Mouse (Mus musculus) forebrain, postnatal 0 days (tissue): ENCODE measurements around the gene Mgll. TPM values are rescaled to one million over a fixed set of nuclear protein-coding genes. Genes with fewer than 3 reads are reported as not detected.

ENCODE experiments used
- ATAC-seq: fragments of 200-750 bp; cut with Nextera tagmentation; 2 replicates; pipeline ENCODE4 v1.8.0; 2017; ENCODE audit warnings: mild to moderate bottlenecking, moderate library complexity
- DNase-seq: peaks from one replicate; pipeline ENCODE4 v3.0.0-alpha.2; 2015
- H3K27ac ChIP-seq: fragments of 300-500 bp; sonication (generic); 2 replicates; pipeline ENCODE4 v1.5.1; 2014; ENCODE audit warnings: low read depth, mild to moderate bottlenecking, antibody characterized with exemption, low read length, moderate library complexity, mixed read lengths
- H3K27me3 ChIP-seq: fragments of 300-500 bp; sonication (generic); 2 replicates; pipeline ENCODE4 v1.6.1; 2014; ENCODE audit warnings: mild to moderate bottlenecking, low read length, mixed read lengths; ENCODE audit not compliant: insufficient read depth
- H3K36me3 ChIP-seq: fragments of 300-500 bp; sonication (generic); 2 replicates; pipeline ENCODE4 v1.6.1; 2014; ENCODE audit warnings: mild to moderate bottlenecking, moderate library complexity; ENCODE audit not compliant: insufficient read depth
- H3K4me1 ChIP-seq: fragments of 300-500 bp; sonication (generic); 2 replicates; pipeline ENCODE4 v1.6.1; 2014; ENCODE audit warnings: antibody characterized with exemption; ENCODE audit not compliant: insufficient read depth
- H3K4me2 ChIP-seq: fragments of 300-500 bp; sonication (generic); 2 replicates; pipeline ENCODE4 v1.6.1; 2014; ENCODE audit warnings: low read depth, mild to moderate bottlenecking, moderate library complexity
- H3K4me3 ChIP-seq: fragments of 300-500 bp; sonication (generic); 2 replicates; pipeline ENCODE4 v1.5.1; 2014; ENCODE audit warnings: low read depth, low read length, mixed read lengths
- H3K9ac ChIP-seq: fragments of 300-500 bp; sonication (generic); 2 replicates; pipeline ENCODE4 v1.6.1; 2014; ENCODE audit warnings: mild to moderate bottlenecking
- H3K9me3 ChIP-seq: fragments of 300-500 bp; sonication (generic); 2 replicates; pipeline ENCODE4 v1.6.1; 2016; ENCODE audit warnings: low read length
- CTCF ChIP-seq: sonication (generic); IDR thresholded peaks from 2 replicates; pipeline ENCODE4 v1.5.1; 2016; ENCODE audit warnings: antibody characterized with exemption, control low read depth, low read depth
- WGBS: fragments of 180-500 bp; shearing (Covaris S2); extraction: QIAGEN DNeasy Blood & Tissue Kit; methylation state at CpG from one replicate; pipeline ENCODE4 v1.1.7; 2014; 5-methylcytosine and 5-hydroxymethylcytosine counted together
- polyA plus RNA-seq: library from polyadenylated mRNA; unstranded; fragments of >200 nt; fragmentation: Nextera tagmentation; extraction: Ambion mirVana; gene quantifications from 2 replicates; pipeline ENCODE4 v1.2.1, GENCODE M21; 2015
- total RNA-seq: library from RNA; depleted of rRNA; stranded (reverse); fragments of >200 nt; gene quantifications from 2 replicates; pipeline ENCODE4 v1.2.3, GENCODE M21; 2014

The Mgll gene
- total and polyA plus RNA-seq, 2 experiments from 2014 or later = 35.1 to 60.7 TPM

DNA sequence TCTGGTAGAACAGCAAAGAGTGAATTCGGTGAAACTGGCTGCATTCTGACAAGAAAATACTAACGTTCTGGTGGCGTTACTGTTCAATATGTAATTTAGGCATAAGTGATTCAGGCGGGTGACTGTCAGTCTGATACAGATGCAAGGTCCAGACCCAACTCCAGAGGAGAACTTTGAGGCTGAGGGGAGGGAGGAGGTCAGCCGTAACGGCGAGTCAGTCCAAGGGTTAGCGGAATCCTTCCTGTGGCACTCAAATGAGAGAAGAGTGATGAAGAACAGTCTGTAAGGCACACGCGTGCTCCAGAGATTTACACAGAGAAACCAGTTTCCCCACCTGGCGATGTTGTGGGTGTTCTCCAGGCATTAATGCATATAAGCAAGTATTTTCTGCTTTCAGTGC lies 36.0 kb upstream of the Mgll start:
- Histone ChIP-seq H3K36me3 (no peaks in the 10 kb centered on the region), H3K4me1 (no peaks in the 10 kb centered on the region), H3K9me3 (no peaks in the 10 kb centered on the region), H3K27ac (no peak overlapping the region), H3K4me3 (no peak overlapping the region), H3K9ac (no peak overlapping the region), H3K27me3 (no peaks in the 10 kb centered on the region), H3K4me2 (no peak overlapping the region)
- no peak for DNase-seq
- no peak for ATAC-seq
- no peak for TF ChIP-seq CTCF
- WGBS = 88% methylated on average over 11 of the region's 11 CpGs

- Histone ChIP-seq H3K36me3 (no peaks in the 10 kb centered on the region), H3K9ac (no peak overlapping the region), H3K4me2 (no peak overlapping the region), H3K4me3 (no peak overlapping the region), H3K4me1 (no peaks in the 10 kb centered on the region), H3K27ac (no peak overlapping the region), H3K27me3 (no peaks in the 10 kb centered on the region), H3K9me3 (no peaks in the 10 kb centered on the region)
- TF ChIP-seq CTCF = no peak
- DNase-seq (no peak), ATAC-seq (no peak)
- 60% methylated on average over 3 of the region's 3 CpGs for WGBS
Observed at GRCm38 (mm10) chr6:88688712-88689111, 35.5 kb upstream of the Mgll start.

GRCm38 (mm10) chr6:88690211-88690610 lies 34.0 kb upstream of the Mgll start:
- no peak for TF ChIP-seq CTCF
- no peaks in the 10 kb centered on the region for H3K4me1 ChIP-seq
- no peak overlapping the region for H3K27ac ChIP-seq
- H3K36me3 ChIP-seq = no peaks in the 10 kb centered on the region
- H3K27me3 ChIP-seq = no peaks in the 10 kb centered on the region
- H3K9ac ChIP-seq = no peak overlapping the region
- DNase-seq = no peak
- H3K4me2 ChIP-seq = no peak overlapping the region
- no peaks in the 10 kb centered on the region for H3K9me3 ChIP-seq
- WGBS = 73% methylated on average over 3 of the region's 3 CpGs
- no peak for ATAC-seq
- H3K4me3 ChIP-seq = no peak overlapping the region

DNA sequence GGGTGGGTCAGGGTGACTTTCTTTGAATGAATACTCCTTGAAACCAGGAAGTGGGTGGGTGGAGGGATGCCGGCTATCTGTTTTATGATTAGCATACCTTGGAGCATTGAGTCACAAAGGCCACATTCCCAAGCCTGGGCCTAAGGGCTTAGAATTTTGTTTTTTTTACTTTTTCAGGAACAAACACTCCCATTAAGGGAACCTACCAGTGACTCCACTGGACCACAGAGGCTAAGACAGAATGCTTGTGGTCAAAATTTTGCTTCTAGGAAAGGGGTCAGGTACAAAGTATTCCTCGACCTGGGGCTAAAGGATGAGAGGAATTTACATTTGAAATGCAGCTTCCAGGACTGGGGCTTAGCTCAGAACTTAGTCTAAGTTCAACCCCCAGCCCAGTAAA lies 32.9 kb upstream of the Mgll start:
- H3K9me3 ChIP-seq = no peaks in the 10 kb centered on the region
- no peak for DNase-seq
- 83% methylated on average over 2 of the region's 2 CpGs for WGBS
- no peaks in the 10 kb centered on the region for H3K4me1 ChIP-seq
- H3K4me2 ChIP-seq = no peak overlapping the region
- no peak for TF ChIP-seq CTCF
- H3K9ac ChIP-seq = no peak overlapping the region
- H3K27ac ChIP-seq = no peak overlapping the region
- H3K4me3 ChIP-seq = no peak overlapping the region
- ATAC-seq = no peak
- no peaks in the 10 kb centered on the region for H3K36me3 ChIP-seq
- H3K27me3 ChIP-seq = no peaks in the 10 kb centered on the region

- no peak for TF ChIP-seq CTCF
- DNase-seq (no peak), ATAC-seq (no peak)
- Histone ChIP-seq H3K4me3 (no peak overlapping the region), H3K9me3 (no peaks in the 10 kb centered on the region), H3K4me1 (no peaks in the 10 kb centered on the region), H3K27ac (no peak overlapping the region), H3K9ac (no peak overlapping the region), H3K4me2 (no peak overlapping the region), H3K36me3 (no peaks in the 10 kb centered on the region), H3K27me3 (no peaks in the 10 kb centered on the region)
- 92% methylated on average over 1 of the region's 1 CpGs for WGBS
Observed at GRCm38 (mm10) chr6:88702887-88703286, 21.3 kb upstream of the Mgll start.

- Histone ChIP-seq H3K36me3 (no peaks in the 10 kb centered on the region), H3K9me3 (no peaks in the 10 kb centered on the region), H3K4me3 (no peak overlapping the region), H3K27ac (0 out of 2 replicates have a peak overlapping the region, but pooled peaks have one; percentile 29), H3K4me1 (no peaks in the 10 kb centered on the region), H3K4me2 (no peak overlapping the region), H3K9ac (no peak overlapping the region), H3K27me3 (no peaks in the 10 kb centered on the region)
- DNase-seq (no peak), ATAC-seq (no peak)
- TF ChIP-seq CTCF = no peak
- 80% methylated on average over 5 of the region's 5 CpGs for WGBS
Observed at GRCm38 (mm10) chr6:88703731-88704130, 20.5 kb upstream of the Mgll start.

DNA sequence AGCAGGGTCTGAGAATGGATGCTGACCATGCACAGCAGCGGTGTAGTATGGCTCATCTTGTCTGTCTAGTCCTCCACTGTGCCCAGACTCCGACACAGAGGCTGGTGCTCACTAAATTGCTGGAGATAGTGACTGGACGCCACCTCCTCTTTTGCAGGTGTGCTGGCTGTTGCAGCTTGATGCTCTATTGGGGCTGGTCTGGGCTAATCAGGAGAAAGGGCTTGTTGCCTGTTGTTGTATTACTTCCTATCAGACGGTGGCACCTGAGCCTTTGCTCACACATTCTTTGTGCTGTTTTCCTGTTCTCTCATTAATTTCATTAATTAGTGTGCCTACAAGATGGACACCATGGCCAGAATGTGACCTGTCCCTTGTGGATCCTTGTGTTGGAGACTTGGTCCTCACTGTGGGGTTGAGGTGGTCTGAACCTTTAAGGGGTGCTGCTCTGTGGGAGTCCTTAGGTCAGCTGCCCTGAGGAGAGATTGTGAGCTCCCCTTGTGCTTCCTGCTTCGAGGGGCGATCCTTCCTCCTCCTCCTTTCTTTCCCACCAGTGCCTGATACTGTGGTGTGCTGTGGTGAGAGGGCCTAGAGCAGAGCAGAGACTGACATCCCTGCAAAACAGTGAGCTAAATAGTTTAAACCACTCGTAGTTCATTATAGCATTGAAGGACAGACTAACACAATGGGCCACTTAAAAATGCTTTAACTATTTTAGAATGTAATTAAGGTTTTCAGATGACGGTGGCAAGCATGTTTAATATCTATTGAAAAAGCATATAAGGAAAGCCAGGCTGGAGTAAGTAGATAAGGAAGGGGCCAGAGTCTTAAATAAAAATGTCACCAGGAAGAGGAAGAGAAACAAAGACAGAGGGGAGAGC lies 15.6 kb upstream of the Mgll start:
- WGBS = 55% methylated on average over 8 of the region's 8 CpGs
- ATAC-seq = no peak
- no peak for TF ChIP-seq CTCF
- DNase-seq = no peak
- Histone ChIP-seq H3K27ac (no peak overlapping the region), H3K4me3 (no peak overlapping the region), H3K36me3 (no peaks in the 10 kb centered on the region), H3K9me3 (no peaks in the 10 kb centered on the region), H3K9ac (no peak overlapping the region), H3K4me2 (no peak overlapping the region), H3K4me1 (no peaks in the 10 kb centered on the region), H3K27me3 (no peaks in the 10 kb centered on the region)
